Mouse (Mus musculus): ENCODE measurements around the gene Snx8. TPM values are rescaled to one million over a fixed set of nuclear protein-coding genes. Genes with fewer than 3 reads are reported as not detected.

Gene Snx8
- polyA plus RNA-seq, 1 experiment: 26.1 TPM

GRCm38 (mm10) chr5:140402640-140403270 lies 13.7 kb upstream of the Snx8 start:
- no peak overlapping the region for H3K27ac ChIP-seq (ENCODE audit: insufficient read depth, low read length)
- TF ChIP-seq POLR2A (IDR thresholded peaks at IDR 0.05; ENCODE audit: insufficient read depth, low read length) (no peak), CTCF (IDR thresholded peaks at IDR 0.05; ENCODE audit: low read depth, low read length) (no peak), EP300 (IDR thresholded peaks at IDR 0.05; ENCODE audit: insufficient read depth, low read depth, low read length) (no peak)
- H3K9ac ChIP-seq (ENCODE audit: low read depth, poor library complexity, severe bottlenecking): no peak overlapping the region
- no peaks in the 10 kb centered on the region for H3K27me3 ChIP-seq (ENCODE audit: control insufficient read depth, insufficient read depth, low read length, poor library complexity, severe bottlenecking)
- H3K9me3 ChIP-seq (replicated peaks; ENCODE audit: control insufficient read depth, insufficient read depth, low read length, poor library complexity, severe bottlenecking): no peaks in the 10 kb centered on the region
- no peaks in the 10 kb centered on the region for H3K36me3 ChIP-seq (ENCODE audit: control insufficient read depth, insufficient read depth, low read length, poor library complexity, severe bottlenecking)
- H3K4me3 ChIP-seq (ENCODE audit: low read depth, low read length): no peak overlapping the region
- H3K4me1 ChIP-seq (ENCODE audit: control insufficient read depth, insufficient read depth, low read length): no peaks in the 10 kb centered on the region

GRCm38 (mm10) chr5:140396166-140396940 lies 7.3 kb upstream of the Snx8 start:
- H3K27me3 ChIP-seq (ENCODE audit: control insufficient read depth, insufficient read depth, low read length, poor library complexity, severe bottlenecking): no peaks in the 10 kb centered on the region

GRCm38 (mm10) chr5:140392701-140393100 lies 3.6 kb upstream of the Snx8 start:
- Histone ChIP-seq H3K27ac (ENCODE audit: insufficient read depth, low read length) (no peak overlapping the region), H3K27me3 (ENCODE audit: control insufficient read depth, insufficient read depth, low read length, poor library complexity, severe bottlenecking) (no peaks in the 10 kb centered on the region), H3K4me3 (ENCODE audit: low read depth, low read length) (no peak overlapping the region), H3K36me3 (ENCODE audit: control insufficient read depth, insufficient read depth, low read length, poor library complexity, severe bottlenecking) (no peaks in the 10 kb centered on the region), H3K9me3 (replicated peaks; ENCODE audit: control insufficient read depth, insufficient read depth, low read length, poor library complexity, severe bottlenecking) (no peaks in the 10 kb centered on the region), H3K4me1 (ENCODE audit: control insufficient read depth, insufficient read depth, low read length) (no peaks in the 10 kb centered on the region), H3K9ac (ENCODE audit: low read depth, poor library complexity, severe bottlenecking) (no peak overlapping the region)
- TF ChIP-seq CTCF (IDR thresholded peaks at IDR 0.05; ENCODE audit: low read depth, low read length): no peak
- no peak for TF ChIP-seq POLR2A (IDR thresholded peaks at IDR 0.05; ENCODE audit: insufficient read depth, low read length)
- TF ChIP-seq EP300 (IDR thresholded peaks at IDR 0.05; ENCODE audit: insufficient read depth, low read depth, low read length): no peak

More at GRCm38 (mm10) chr5:140396166-140396940, 7.3 kb upstream of the Snx8 start:
- no peaks in the 10 kb centered on the region for H3K9me3 ChIP-seq (replicated peaks; ENCODE audit: control insufficient read depth, insufficient read depth, low read length, poor library complexity, severe bottlenecking)
- no peak overlapping the region for H3K4me3 ChIP-seq (ENCODE audit: low read depth, low read length)
- H3K4me1 ChIP-seq (ENCODE audit: control insufficient read depth, insufficient read depth, low read length): no peaks in the 10 kb centered on the region
- no peak overlapping the region for H3K27ac ChIP-seq (ENCODE audit: insufficient read depth, low read length)
- TF ChIP-seq POLR2A (IDR thresholded peaks at IDR 0.05; ENCODE audit: insufficient read depth, low read length) (no peak), CTCF (IDR thresholded peaks at IDR 0.05; ENCODE audit: low read depth, low read length) (peak; percentile 60)
- H3K36me3 ChIP-seq (ENCODE audit: control insufficient read depth, insufficient read depth, low read length, poor library complexity, severe bottlenecking): no peaks in the 10 kb centered on the region
- H3K9ac ChIP-seq (ENCODE audit: low read depth, poor library complexity, severe bottlenecking): no peak overlapping the region

GRCm38 (mm10) chr5:140391981-140392380 lies 2.9 kb upstream of the Snx8 start:
- H3K4me1 ChIP-seq (ENCODE audit: control insufficient read depth, insufficient read depth, low read length): no peaks in the 10 kb centered on the region
- no peak for TF ChIP-seq POLR2A (IDR thresholded peaks at IDR 0.05; ENCODE audit: insufficient read depth, low read length)
- TF ChIP-seq CTCF (IDR thresholded peaks at IDR 0.05; ENCODE audit: low read depth, low read length): no peak
- TF ChIP-seq EP300 (IDR thresholded peaks at IDR 0.05; ENCODE audit: insufficient read depth, low read depth, low read length): no peak
- no peak overlapping the region for H3K9ac ChIP-seq (ENCODE audit: low read depth, poor library complexity, severe bottlenecking)
- no peaks in the 10 kb centered on the region for H3K36me3 ChIP-seq (ENCODE audit: control insufficient read depth, insufficient read depth, low read length, poor library complexity, severe bottlenecking)
- H3K9me3 ChIP-seq (replicated peaks; ENCODE audit: control insufficient read depth, insufficient read depth, low read length, poor library complexity, severe bottlenecking): no peaks in the 10 kb centered on the region
- no peaks in the 10 kb centered on the region for H3K27me3 ChIP-seq (ENCODE audit: control insufficient read depth, insufficient read depth, low read length, poor library complexity, severe bottlenecking)
- no peak overlapping the region for H3K27ac ChIP-seq (ENCODE audit: insufficient read depth, low read length)
- H3K4me3 ChIP-seq (ENCODE audit: low read depth, low read length): no peak overlapping the region

GRCm38 (mm10) chr5:140391435-140391834 lies 2.4 kb upstream of the Snx8 start:
- Histone ChIP-seq H3K27me3 (ENCODE audit: control insufficient read depth, insufficient read depth, low read length, poor library complexity, severe bottlenecking) (no peaks in the 10 kb centered on the region), H3K36me3 (ENCODE audit: control insufficient read depth, insufficient read depth, low read length, poor library complexity, severe bottlenecking) (no peaks in the 10 kb centered on the region), H3K9ac (ENCODE audit: low read depth, poor library complexity, severe bottlenecking) (no peak overlapping the region), H3K4me3 (ENCODE audit: low read depth, low read length) (no peak overlapping the region), H3K9me3 (replicated peaks; ENCODE audit: control insufficient read depth, insufficient read depth, low read length, poor library complexity, severe bottlenecking) (no peaks in the 10 kb centered on the region), H3K4me1 (ENCODE audit: control insufficient read depth, insufficient read depth, low read length) (no peaks in the 10 kb centered on the region), H3K27ac (ENCODE audit: insufficient read depth, low read length) (no peak overlapping the region)
- TF ChIP-seq POLR2A (IDR thresholded peaks at IDR 0.05; ENCODE audit: insufficient read depth, low read length) (no peak), EP300 (IDR thresholded peaks at IDR 0.05; ENCODE audit: insufficient read depth, low read depth, low read length) (no peak), CTCF (IDR thresholded peaks at IDR 0.05; ENCODE audit: low read depth, low read length) (no peak)

- Histone ChIP-seq H3K36me3 (ENCODE audit: control insufficient read depth, insufficient read depth, low read length, poor library complexity, severe bottlenecking) (no peaks in the 10 kb centered on the region), H3K4me1 (ENCODE audit: control insufficient read depth, insufficient read depth, low read length) (no peaks in the 10 kb centered on the region), H3K27me3 (ENCODE audit: control insufficient read depth, insufficient read depth, low read length, poor library complexity, severe bottlenecking) (no peaks in the 10 kb centered on the region), H3K9ac (ENCODE audit: low read depth, poor library complexity, severe bottlenecking) (no peak overlapping the region), H3K4me3 (ENCODE audit: low read depth, low read length) (peak overlapping the region; percentile 60), H3K9me3 (replicated peaks; ENCODE audit: control insufficient read depth, insufficient read depth, low read length, poor library complexity, severe bottlenecking) (no peaks in the 10 kb centered on the region), H3K27ac (ENCODE audit: insufficient read depth, low read length) (no peak overlapping the region)
- TF ChIP-seq CTCF (IDR thresholded peaks at IDR 0.05; ENCODE audit: low read depth, low read length) (no peak), POLR2A (IDR thresholded peaks at IDR 0.05; ENCODE audit: insufficient read depth, low read length) (no peak), EP300 (IDR thresholded peaks at IDR 0.05; ENCODE audit: insufficient read depth, low read depth, low read length) (no peak)
These were observed 585 bp upstream of the Snx8 start for GRCm38 (mm10) chr5:140389647-140390046.

Data from ES-Bruce4 (cell line).